Mouse (Mus musculus) erythroblast, adult 5-6 weeks (primary cell): ENCODE measurements around the gene Bcl9. TPM values are rescaled to one million over a fixed set of nuclear protein-coding genes. Genes with fewer than 3 reads are reported as not detected.

ENCODE experiments used
- total RNA-seq, 2 experiments: library from RNA; stranded (forward) in 1 of 2; stranded (reverse) in 1 of 2; fragments of 150-400 nt in 1 of 2; fragments of 200-764, 138-1000 nt in 1 of 2; gene quantifications; 2 replicates each; pipeline versions ENCODE4 v1.2.3 to v1.2.4; 2015 to 2017; ENCODE audit warnings: low replicate concordance in 2 of 2

Gene Bcl9
- total RNA-seq, 2 experiments from 2014 or later: 0.77 to 3.7 TPM

Other genes with a start within 250 kb of the Bcl9 start
- gene Acp6, start 139.1 kb downstream of the Bcl9 start, total RNA-seq (2015; ENCODE audit: low replicate concordance): 2.9 and 9.6 TPM in 2 replicates
- gene Acp6, start 139.1 kb downstream of the Bcl9 start, total RNA-seq (2017; ENCODE audit: low replicate concordance): 3.3 and 6.0 TPM in 2 replicates
- not detected in 2 replicates for gene Olfr1402, start 124.1 kb upstream of the Bcl9 start, total RNA-seq (2015; ENCODE audit: low replicate concordance)
- not detected in 2 replicates for gene Olfr1402, start 124.1 kb upstream of the Bcl9 start, total RNA-seq (2017; ENCODE audit: low replicate concordance)